Mouse (Mus musculus) stomach, embryonic 15.5 days (tissue): ENCODE data around the gene Apod. TPM values are rescaled to one million over a fixed set of nuclear protein-coding genes. Genes with fewer than 3 reads are reported as not detected.
A peak's percentile ranks its signal among the peaks of the same experiment; 100 is the strongest.

Experiments
- ATAC-seq: fragments of 200-750 bp; cut with Nextera tagmentation; 2 replicates; pipeline ENCODE4 v1.8.0; 2017; ENCODE audit warnings: low read depth, moderate number of reproducible peaks, moderate TSS enrichment; ENCODE audit not compliant: insufficient read depth, low FRiP score
- H3K27ac ChIP-seq: fragments of 300-500 bp; sonication (generic); 2 replicates; pipeline ENCODE4 v1.5.1; 2015; ENCODE audit warnings: mild to moderate bottlenecking, inconsistent platforms
- H3K27me3 ChIP-seq: fragments of 300-500 bp; sonication (generic); replicated peaks from 2 replicates; pipeline ENCODE4 v1.6.1; 2015; ENCODE audit warnings: inconsistent platforms
- H3K36me3 ChIP-seq: fragments of 300-500 bp; sonication (generic); 2 replicates; pipeline ENCODE4 v1.6.1; 2015; ENCODE audit warnings: inconsistent platforms
- H3K4me1 ChIP-seq: fragments of 300-500 bp; sonication (generic); 2 replicates; pipeline ENCODE4 v1.6.1; 2015; ENCODE audit warnings: inconsistent platforms
- H3K4me2 ChIP-seq: fragments of 300-500 bp; sonication (generic); 2 replicates; pipeline ENCODE4 v1.6.1; 2015; ENCODE audit warnings: mild to moderate bottlenecking, inconsistent platforms
- H3K4me3 ChIP-seq: fragments of 300-500 bp; sonication (generic); replicated peaks from 2 replicates; pipeline ENCODE4 v1.5.1; 2015; ENCODE audit warnings: inconsistent platforms
- H3K9ac ChIP-seq: fragments of 300-500 bp; sonication (generic); 2 replicates; pipeline ENCODE4 v1.6.1; 2015; ENCODE audit warnings: inconsistent platforms
- H3K9me3 ChIP-seq: fragments of 300-500 bp; sonication (generic); 2 replicates; pipeline ENCODE4 v1.6.1; 2016; ENCODE audit warnings: inconsistent platforms
- WGBS: fragments of 180-500 bp; shearing (Covaris S2); methylation state at CpG from one replicate; pipeline ENCODE4 v1.1.7; 2015; 5-methylcytosine and 5-hydroxymethylcytosine counted together
- polyA plus RNA-seq: library from polyadenylated mRNA; unstranded; fragments of >200 nt; fragmentation: Nextera tagmentation; extraction: Ambion mirVana; gene quantifications from 2 replicates; pipeline ENCODE4 v1.2.1, GENCODE M21; 2015

Gene Apod
- polyA plus RNA-seq, 1 experiment from 2014 or later: 0.50 TPM

GRCm38 (mm10) chr16:31299164-31299959, 15.2 kb downstream of the Apod start:
- Histone ChIP-seq H3K27ac (no peak overlapping the region), H3K4me2 (no peak overlapping the region), H3K4me3 (no peak overlapping the region), H3K27me3 (no peaks in the 10 kb centered on the region), H3K9me3 (no peaks in the 10 kb centered on the region), H3K4me1 (peaks cover 10% of the 10 kb centered on the region; the same call in 1 of the 2 replicates), H3K9ac (no peak overlapping the region), H3K36me3 (no peaks in the 10 kb centered on the region)
- WGBS: 28% methylated on average over 11 of the region's 11 CpGs
- no peak for ATAC-seq

- 90% methylated on average over 7 of the region's 7 CpGs for WGBS
- Histone ChIP-seq H3K9ac (no peak overlapping the region), H3K4me3 (no peak overlapping the region), H3K36me3 (no peaks in the 10 kb centered on the region), H3K4me1 (peaks cover 10% of the 10 kb centered on the region; the same call in 1 of the 2 replicates), H3K27me3 (no peaks in the 10 kb centered on the region), H3K4me2 (no peak overlapping the region), H3K27ac (no peak overlapping the region), H3K9me3 (no peaks in the 10 kb centered on the region)
- no peak for ATAC-seq
These were observed 17.5 kb downstream of the Apod start for GRCm38 (mm10) chr16:31297113-31297512.

- no peaks in the 10 kb centered on the region for H3K36me3 ChIP-seq
These were observed 20.8 kb downstream of the Apod start for GRCm38 (mm10) chr16:31293761-31294160.

GRCm38 (mm10) chr16:31290751-31291365, 23.8 kb downstream of the Apod start:
- Histone ChIP-seq H3K9me3 (no peaks in the 10 kb centered on the region), H3K36me3 (no peaks in the 10 kb centered on the region), H3K27me3 (no peaks in the 10 kb centered on the region), H3K4me3 (no peak overlapping the region), H3K4me2 (0 out of 2 replicates have a peak overlapping the region, but pooled peaks have one; percentile 3), H3K27ac (peak overlapping the region; percentile 79), H3K9ac (no peak overlapping the region), H3K4me1 (peaks cover 11% of the 10 kb centered on the region; the same call in 1 of the 2 replicates)
- 50% methylated on average over 7 of the region's 7 CpGs for WGBS
- no peak for ATAC-seq

More at GRCm38 (mm10) chr16:31293761-31294160, 20.8 kb downstream of the Apod start:
- Histone ChIP-seq H3K9ac (no peak overlapping the region), H3K27ac (no peak overlapping the region), H3K9me3 (no peaks in the 10 kb centered on the region), H3K27me3 (no peaks in the 10 kb centered on the region), H3K4me1 (peaks cover 11% of the 10 kb centered on the region; the same call in 1 of the 2 replicates), H3K4me2 (no peak overlapping the region), H3K4me3 (no peak overlapping the region)
- WGBS: 54% methylated on average over 4 of the region's 4 CpGs
- ATAC-seq: no peak

GRCm38 (mm10) chr16:31290281-31290680, 24.3 kb downstream of the Apod start:
- Histone ChIP-seq H3K27me3 (no peaks in the 10 kb centered on the region), H3K4me1 (peaks cover 11% of the 10 kb centered on the region; the same call in 1 of the 2 replicates), H3K27ac (peak overlapping the region; percentile 79), H3K36me3 (no peaks in the 10 kb centered on the region), H3K9ac (no peak overlapping the region), H3K9me3 (no peaks in the 10 kb centered on the region), H3K4me2 (0 out of 2 replicates have a peak overlapping the region, but pooled peaks have one; percentile 3), H3K4me3 (no peak overlapping the region)
- ATAC-seq: peak; percentile 81; the same call in 1 of the 2 replicates
- WGBS: 27% methylated on average over 10 of the region's 10 CpGs

GRCm38 (mm10) chr16:31287712-31288111, 26.9 kb downstream of the Apod start:
- Histone ChIP-seq H3K9me3 (no peaks in the 10 kb centered on the region), H3K4me2 (no peak overlapping the region), H3K4me1 (peaks cover 11% of the 10 kb centered on the region; the same call in 1 of the 2 replicates), H3K36me3 (no peaks in the 10 kb centered on the region), H3K27me3 (no peaks in the 10 kb centered on the region), H3K4me3 (no peak overlapping the region), H3K9ac (no peak overlapping the region), H3K27ac (no peak overlapping the region)
- no peak for ATAC-seq
- WGBS: 72% methylated on average over 3 of the region's 3 CpGs

- no peak overlapping the region for H3K4me2 ChIP-seq
- no peak overlapping the region for H3K27ac ChIP-seq
- H3K27me3 ChIP-seq: no peaks in the 10 kb centered on the region
- H3K4me3 ChIP-seq: no peak overlapping the region
- no peak overlapping the region for H3K9ac ChIP-seq
- ATAC-seq: no peak
- WGBS: 89% methylated on average over 11 of the region's 11 CpGs
- no peaks in the 10 kb centered on the region for H3K9me3 ChIP-seq
- no peaks in the 10 kb centered on the region for H3K36me3 ChIP-seq
- peaks cover 11% of the 10 kb centered on the region; the same call in 1 of the 2 replicates for H3K4me1 ChIP-seq
These were observed 27.7 kb downstream of the Apod start for GRCm38 (mm10) chr16:31286801-31287488.

GRCm38 (mm10) chr16:31281981-31282380, 32.6 kb downstream of the Apod start:
- H3K9ac ChIP-seq: no peak overlapping the region
- no peak overlapping the region for H3K4me3 ChIP-seq
- H3K27me3 ChIP-seq: no peaks in the 10 kb centered on the region
- H3K4me1 ChIP-seq: no peaks in the 10 kb centered on the region
- no peak overlapping the region for H3K4me2 ChIP-seq
- no peak for ATAC-seq
- no peaks in the 10 kb centered on the region for H3K36me3 ChIP-seq
- no peaks in the 10 kb centered on the region for H3K9me3 ChIP-seq
- H3K27ac ChIP-seq: no peak overlapping the region
- 80% methylated on average over 2 of the region's 2 CpGs for WGBS

- H3K36me3 ChIP-seq: no peaks in the 10 kb centered on the region
- 91% methylated on average over 4 of the region's 4 CpGs for WGBS
These were observed 34.4 kb downstream of the Apod start for GRCm38 (mm10) chr16:31280176-31280575.

GRCm38 (mm10) chr16:31278581-31278980, 36.0 kb downstream of the Apod start:
- no peak for ATAC-seq
- no peak overlapping the region for H3K27ac ChIP-seq
- H3K9me3 ChIP-seq: no peaks in the 10 kb centered on the region
- no peaks in the 10 kb centered on the region for H3K36me3 ChIP-seq
- no peak overlapping the region for H3K4me3 ChIP-seq
- H3K9ac ChIP-seq: no peak overlapping the region
- H3K4me2 ChIP-seq: no peak overlapping the region
- no peaks in the 10 kb centered on the region for H3K27me3 ChIP-seq
- peaks cover 9% of the 10 kb centered on the region; the same call in 1 of the 2 replicates for H3K4me1 ChIP-seq
- 71% methylated on average over 6 of the region's 6 CpGs for WGBS

More at GRCm38 (mm10) chr16:31280176-31280575, 34.4 kb downstream of the Apod start:
- 0 out of 2 replicates have a peak, but pooled peaks cover 9% of the 10 kb centered on the region for H3K4me1 ChIP-seq
- no peaks in the 10 kb centered on the region for H3K27me3 ChIP-seq
- no peak for ATAC-seq
- no peak overlapping the region for H3K4me3 ChIP-seq
- no peak overlapping the region for H3K9ac ChIP-seq
- no peak overlapping the region for H3K27ac ChIP-seq
- no peaks in the 10 kb centered on the region for H3K9me3 ChIP-seq
- H3K4me2 ChIP-seq: no peak overlapping the region

- H3K36me3 ChIP-seq: no peaks in the 10 kb centered on the region
- H3K4me3 ChIP-seq: no peak overlapping the region
- no peak overlapping the region for H3K9ac ChIP-seq
- H3K4me1 ChIP-seq: peaks cover 14% of the 10 kb centered on the region; the same call in 1 of the 2 replicates
- H3K27ac ChIP-seq: no peak overlapping the region
- no peaks in the 10 kb centered on the region for H3K9me3 ChIP-seq
- 47% methylated on average over 2 of the region's 2 CpGs for WGBS
- H3K27me3 ChIP-seq: no peaks in the 10 kb centered on the region
- H3K4me2 ChIP-seq: no peak overlapping the region
- ATAC-seq: no peak
These were observed 36.5 kb downstream of the Apod start for GRCm38 (mm10) chr16:31278081-31278480.
